Mouse (Mus musculus) adrenal gland, postnatal 25 days (tissue): ENCODE data around the gene Gm21773. TPM values are rescaled to one million over a fixed set of nuclear protein-coding genes. Genes with fewer than 3 reads are reported as not detected.
"Not testable (repeated sequence)": the region's sequence is repeated elsewhere in the genome, so short reads cannot be mapped to it uniquely, and the experiment has no call there.

Source experiments
- DNase-seq: peaks from one replicate; pipeline ENCODE4 v3.0.0; 2021; ENCODE audit warnings: mixed read lengths
- long read RNA-seq: library from polyadenylated mRNA; stranded (forward); transcript quantifications from one replicate; pipeline ENCODE4 v2.0.0, GENCODE M21; 2021
- total RNA-seq: library from RNA; stranded (reverse); gene quantifications from 2 replicates; pipeline ENCODE4 v1.2.3, GENCODE M21; 2021

Gene Gm21773
- not detected in 2 replicates for total RNA-seq
- long read RNA-seq = 0 reads

GRCm38 (mm10) chrY:25309260-25309659, at the start of gene Gm21773:
Gene Gm21773, minus strand, starts transcription at chrY:25309360.
- DNase-seq = not testable (repeated sequence)
